Mouse (Mus musculus): ENCODE data around the gene Ttll8.

Gene Ttll8

DNA sequence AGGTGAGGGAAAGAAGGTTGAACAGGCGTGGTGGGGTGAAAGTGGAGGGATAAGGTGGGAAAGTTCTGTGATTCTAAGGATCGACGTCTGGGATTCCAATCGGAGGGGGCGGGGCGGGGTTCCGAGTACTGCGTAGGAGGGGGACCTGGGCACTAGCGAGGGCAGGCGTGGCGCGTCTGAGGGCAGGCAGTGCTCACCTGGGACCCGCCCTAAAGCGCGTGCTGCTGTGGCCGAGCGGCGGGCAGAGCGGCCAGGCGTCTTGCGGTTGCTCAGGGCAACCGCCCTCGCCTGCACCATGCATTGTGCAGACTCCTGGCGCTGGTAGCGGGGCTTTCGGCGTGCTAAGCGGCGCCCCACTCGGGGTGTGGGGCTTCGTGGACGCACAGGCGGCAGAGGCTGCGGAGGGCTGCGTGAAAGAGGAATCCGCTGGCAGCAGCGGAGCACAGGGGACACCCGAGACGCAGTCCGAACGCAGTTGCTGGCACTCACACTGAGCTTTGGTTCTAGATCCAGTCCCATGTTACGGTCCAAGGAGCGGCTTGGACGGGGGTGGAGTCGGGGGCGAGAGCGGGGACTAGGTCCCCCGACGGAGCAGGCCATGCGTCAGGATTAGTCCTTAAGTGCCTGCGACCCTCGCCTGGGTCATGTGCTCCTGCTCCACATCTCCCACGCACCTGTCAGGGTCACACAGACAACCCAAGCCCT lies at the start of gene Ttll8:
Gene Ttll8 (minus strand): TSS at position 51 of the 705 bp plus-strand sequence.
- DNase-seq (ENCODE audit: extremely low spot score) = peak; percentile 23

- no peak for DNase-seq (ENCODE audit: extremely low spot score)
These were observed 47.0 kb upstream of the Ttll8 start for GRCm38 (mm10) chr15:89001245-89001644.

DNA sequence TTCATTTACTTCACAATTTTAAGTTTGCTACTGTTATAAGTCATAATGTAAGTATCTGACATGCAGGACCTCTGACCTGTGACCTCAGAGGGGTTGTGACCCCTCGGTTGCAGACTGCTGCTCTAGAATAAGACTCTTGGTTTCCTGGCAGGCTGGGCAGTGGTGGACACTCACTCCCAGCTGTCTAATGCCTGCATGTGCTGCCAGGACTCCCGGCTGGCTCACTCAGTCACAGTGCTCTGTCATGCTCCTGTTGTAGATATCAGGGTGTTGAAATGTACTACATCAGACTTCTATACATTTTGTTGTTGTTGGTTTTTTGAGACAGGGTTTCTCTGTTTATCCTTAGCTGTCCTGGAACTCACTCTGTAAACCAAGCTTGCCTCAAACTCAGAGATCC lies 46.1 kb upstream of the Ttll8 start:
- DNase-seq (ENCODE audit: extremely low spot score) = no peak

DNA sequence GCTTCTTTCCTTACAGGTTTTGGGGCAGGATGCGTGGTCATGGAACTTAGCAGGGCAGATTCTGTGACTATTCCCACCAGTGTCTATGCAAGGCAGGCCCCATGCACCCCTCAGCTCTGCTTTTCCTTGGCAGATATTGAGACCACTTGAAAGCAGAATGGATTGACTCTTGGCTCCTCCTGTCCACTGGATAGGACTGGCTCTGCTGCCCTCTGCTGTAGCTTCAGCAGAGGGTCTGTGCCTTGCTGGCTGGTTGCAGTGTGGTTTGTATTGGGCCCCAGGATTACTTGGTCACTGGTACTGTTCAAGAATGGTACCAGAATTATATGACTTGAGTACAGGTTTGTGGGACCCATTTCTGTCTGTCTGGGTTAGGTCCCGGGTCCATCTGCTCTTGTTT lies 44.9 kb upstream of the Ttll8 start:
- DNase-seq (ENCODE audit: extremely low spot score) = no peak

DNA sequence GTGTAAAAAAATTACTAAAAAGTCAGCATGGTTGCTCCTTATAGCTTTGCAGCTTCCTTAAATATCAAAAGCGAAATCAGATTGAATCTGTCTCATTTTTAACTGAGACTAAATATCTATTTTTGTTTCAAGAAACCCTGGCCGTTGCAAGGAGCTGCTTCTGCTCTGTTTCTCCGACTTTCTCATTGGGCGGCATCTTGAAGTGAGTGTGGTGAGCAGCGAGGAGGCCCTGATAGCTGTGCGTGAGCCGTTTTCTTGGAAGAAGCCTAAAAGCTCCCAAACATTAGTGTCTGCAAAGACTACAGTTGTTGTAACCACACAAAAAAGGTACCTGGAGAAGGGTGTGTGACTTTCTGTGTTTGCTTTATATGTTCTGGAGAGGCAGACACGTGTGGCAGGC lies 44.4 kb upstream of the Ttll8 start:
- DNase-seq (ENCODE audit: extremely low spot score) = no peak

- DNase-seq (ENCODE audit: extremely low spot score) = no peak
These were observed 35.0 kb upstream of the Ttll8 start for GRCm38 (mm10) chr15:88989236-88989635.

DNA sequence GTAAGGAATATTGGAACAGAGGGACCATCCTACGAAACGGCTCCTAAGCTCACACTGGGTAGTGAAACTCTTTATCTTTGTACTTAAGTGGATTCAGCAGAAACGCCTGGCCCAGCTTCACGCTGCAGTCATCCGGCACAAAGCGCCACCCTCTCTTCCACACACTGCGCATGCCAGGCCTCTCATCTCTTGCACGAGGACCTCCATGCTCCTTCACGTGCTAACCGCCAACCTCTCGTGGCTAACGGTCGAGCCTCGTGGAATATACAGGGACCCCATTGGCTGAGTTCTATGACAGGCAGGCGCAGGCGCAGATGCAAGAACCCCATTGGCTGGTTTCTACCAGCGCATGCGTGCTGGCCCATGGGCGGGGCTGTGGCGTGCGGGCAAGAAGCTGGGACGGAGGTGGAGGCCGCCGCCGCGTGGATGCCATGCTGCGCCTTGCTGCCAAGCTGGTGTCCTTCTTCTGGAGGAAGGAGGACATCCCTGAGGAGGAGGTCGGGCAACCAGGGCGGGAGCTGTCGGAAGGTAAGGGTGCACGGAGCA lies 28.4 kb upstream of the Ttll8 start, which contains the start of gene Mov10l1:
Gene Mov10l1 (plus strand): TSS at position 376 of the 546 bp plus-strand sequence.
- no peak for DNase-seq (ENCODE audit: extremely low spot score)

GRCm38 (mm10) chr15:88979138-88979446 lies 24.9 kb upstream of the Ttll8 start:
- DNase-seq (ENCODE audit: extremely low spot score) = no peak

GRCm38 (mm10) chr15:88978281-88979137 lies 24.3 kb upstream of the Ttll8 start, which contains the start of gene Mlc1:
Gene Mlc1 (minus strand): TSS chr15:88979007.
- DNase-seq (ENCODE audit: extremely low spot score) = peak; percentile 50

GRCm38 (mm10) chr15:88972300-88972699 lies 18.1 kb upstream of the Ttll8 start:
- DNase-seq (ENCODE audit: extremely low spot score) = no peak

DNA sequence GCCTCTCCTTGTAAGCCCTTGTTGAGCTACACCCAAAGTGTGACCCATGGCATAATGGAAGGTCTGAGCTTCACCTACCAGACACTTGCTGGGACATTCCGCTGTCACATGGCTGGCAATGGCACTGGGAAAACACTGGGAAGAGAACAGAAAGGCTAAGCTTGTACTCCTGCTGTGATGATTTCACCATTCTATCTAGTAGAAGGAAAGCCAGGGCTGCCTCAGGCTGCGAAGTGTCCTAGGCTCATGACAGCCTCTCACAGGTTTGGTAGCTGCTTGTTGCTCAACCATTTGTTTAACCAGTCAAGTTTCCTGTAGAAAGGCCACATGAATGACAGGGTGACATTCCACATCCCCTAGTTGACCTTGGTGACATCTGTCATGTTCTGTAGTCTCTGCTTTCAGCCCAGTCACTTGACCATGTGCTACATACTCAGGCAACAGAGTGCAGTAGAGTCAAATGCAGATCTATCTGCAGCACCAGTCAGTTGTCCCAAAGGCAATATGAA lies 9.9 kb upstream of the Ttll8 start:
- no peak for DNase-seq (ENCODE audit: extremely low spot score)

GRCm38 (mm10) chr15:88957522-88957921 lies 3.3 kb upstream of the Ttll8 start:
- no peak for DNase-seq (ENCODE audit: extremely low spot score)

GRCm38 (mm10) chr15:88955342-88955741 lies 1.1 kb upstream of the Ttll8 start:
- DNase-seq (ENCODE audit: extremely low spot score) = no peak

GRCm38 (mm10) chr15:88951246-88951645 lies 3.0 kb downstream of the Ttll8 start:
- DNase-seq (ENCODE audit: extremely low spot score) = no peak

DNA sequence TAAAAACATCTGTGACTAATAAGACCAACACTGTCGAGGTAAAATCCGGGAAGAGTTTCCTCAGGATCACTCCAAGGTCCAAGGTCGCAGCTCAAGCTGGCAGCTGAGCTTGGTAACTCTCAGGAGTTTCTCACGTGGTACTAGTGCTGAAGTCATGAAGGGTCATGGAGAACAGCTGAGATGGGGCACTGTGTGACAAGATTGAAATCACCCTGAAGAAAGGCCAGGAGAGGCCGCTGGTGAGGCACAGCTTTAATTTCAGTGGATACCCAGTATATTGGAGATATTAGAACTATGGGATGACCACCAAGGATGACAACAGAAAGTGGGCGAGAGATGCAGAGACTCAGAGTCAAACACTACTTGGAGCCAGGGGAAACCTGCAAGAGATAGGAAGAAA lies 7.4 kb downstream of the Ttll8 start:
- no peak for DNase-seq (ENCODE audit: extremely low spot score)

DNA sequence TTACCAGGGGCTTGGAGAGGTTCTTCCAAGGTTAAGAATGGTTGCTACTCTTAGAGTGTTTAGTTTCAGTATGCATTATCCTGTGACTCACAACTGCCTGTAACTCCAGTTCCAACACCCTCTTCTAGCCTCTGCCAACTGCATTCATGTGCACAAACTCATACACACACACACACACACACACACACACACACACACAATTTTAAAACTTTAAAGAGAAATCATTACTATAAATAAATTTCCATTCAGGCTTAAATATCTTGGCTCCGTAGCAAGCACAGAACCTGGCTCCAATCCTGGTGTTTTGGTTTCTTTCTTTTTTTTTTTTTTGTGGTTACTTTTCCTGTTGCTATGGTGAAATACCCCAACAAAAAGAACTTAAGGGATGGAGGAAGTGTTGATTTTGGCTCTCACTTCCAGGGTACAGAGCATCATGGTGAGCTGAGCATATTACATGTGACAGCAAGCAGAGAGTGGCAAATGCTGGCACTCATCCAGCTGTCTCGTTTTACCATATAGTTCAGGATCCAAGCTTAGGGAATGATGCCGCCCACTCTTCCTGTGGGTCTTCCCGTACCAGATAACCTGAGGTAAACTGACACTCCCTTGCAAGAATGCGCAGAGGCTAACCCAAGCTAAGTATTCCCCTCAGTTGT lies 10.2 kb downstream of the Ttll8 start:
- DNase-seq (ENCODE audit: extremely low spot score) = no peak

GRCm38 (mm10) chr15:88942783-88943182 lies 11.4 kb downstream of the Ttll8 start:
- DNase-seq (ENCODE audit: extremely low spot score) = no peak

GRCm38 (mm10) chr15:88937291-88937650 lies 16.9 kb downstream of the Ttll8 start:
- DNase-seq (ENCODE audit: extremely low spot score) = no peak

DNA sequence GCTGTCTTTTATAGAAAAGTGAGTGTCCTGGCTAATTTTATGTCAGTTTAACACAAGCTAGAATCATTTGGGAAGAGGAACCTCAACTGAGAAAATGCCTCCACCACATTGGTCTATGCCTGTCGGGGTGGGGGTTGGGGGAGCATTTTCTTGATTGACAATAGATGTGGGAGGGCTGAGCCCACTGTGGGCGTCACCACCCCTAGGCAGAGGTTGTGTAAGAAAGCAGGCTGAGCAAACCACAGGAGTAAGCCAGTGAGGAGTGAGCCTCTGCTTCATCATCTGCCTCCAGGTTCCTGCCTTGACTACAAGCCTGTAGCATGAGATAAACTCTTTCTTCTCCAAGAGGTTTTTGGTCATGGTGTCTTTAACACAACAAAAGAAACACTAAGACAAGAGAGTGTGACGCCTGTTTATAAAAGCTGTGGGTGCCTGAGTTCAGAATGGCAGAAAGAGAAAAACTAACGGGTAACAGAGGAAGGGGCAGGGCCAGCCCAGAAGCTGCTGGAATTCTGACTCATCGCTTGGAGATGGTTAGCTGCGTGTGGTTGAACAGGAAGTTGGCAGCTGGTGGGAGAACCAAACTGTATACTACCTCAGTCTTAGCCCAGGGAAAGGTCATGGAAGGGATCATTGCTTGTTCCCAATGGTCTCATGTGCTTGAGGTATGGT lies 17.5 kb downstream of the Ttll8 start:
- DNase-seq (ENCODE audit: extremely low spot score) = no peak

DNA sequence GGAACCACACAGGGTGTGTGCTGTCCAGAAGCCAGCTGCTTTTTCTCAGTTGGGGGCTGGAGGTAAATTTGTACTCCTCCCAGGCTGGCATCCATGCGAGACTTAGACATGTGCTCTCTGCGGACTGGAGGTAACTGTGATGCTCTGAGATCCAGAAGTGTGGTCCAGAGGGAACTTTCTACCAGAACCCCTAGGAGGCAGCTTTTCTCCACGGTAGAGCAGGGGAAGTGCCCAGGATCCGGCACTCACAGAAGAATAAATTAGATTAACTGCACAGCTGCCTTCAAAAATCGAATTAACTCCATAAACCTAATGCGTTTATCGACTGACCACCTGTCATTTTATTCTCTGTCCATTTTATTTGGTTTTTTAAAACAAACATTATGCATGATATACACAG lies 20.1 kb downstream of the Ttll8 start:
- DNase-seq (ENCODE audit: extremely low spot score) = no peak

GRCm38 (mm10) chr15:88932667-88933066 lies 21.6 kb downstream of the Ttll8 start:
- no peak for DNase-seq (ENCODE audit: extremely low spot score)

GRCm38 (mm10) chr15:88921992-88922310 lies 32.3 kb downstream of the Ttll8 start:
- no peak for DNase-seq (ENCODE audit: extremely low spot score)
